Mouse (Mus musculus): ENCODE measurements around the gene Arf1. TPM values are rescaled to one million over a fixed set of nuclear protein-coding genes. Genes with fewer than 3 reads are reported as not detected.
"Not testable (repeated sequence)": the region's sequence is repeated elsewhere in the genome, so short reads cannot be mapped to it uniquely, and the experiment has no call there.

Gene Arf1
- total RNA-seq, 2 experiments from 2014 or later, result 273 to 286 TPM

DNA sequence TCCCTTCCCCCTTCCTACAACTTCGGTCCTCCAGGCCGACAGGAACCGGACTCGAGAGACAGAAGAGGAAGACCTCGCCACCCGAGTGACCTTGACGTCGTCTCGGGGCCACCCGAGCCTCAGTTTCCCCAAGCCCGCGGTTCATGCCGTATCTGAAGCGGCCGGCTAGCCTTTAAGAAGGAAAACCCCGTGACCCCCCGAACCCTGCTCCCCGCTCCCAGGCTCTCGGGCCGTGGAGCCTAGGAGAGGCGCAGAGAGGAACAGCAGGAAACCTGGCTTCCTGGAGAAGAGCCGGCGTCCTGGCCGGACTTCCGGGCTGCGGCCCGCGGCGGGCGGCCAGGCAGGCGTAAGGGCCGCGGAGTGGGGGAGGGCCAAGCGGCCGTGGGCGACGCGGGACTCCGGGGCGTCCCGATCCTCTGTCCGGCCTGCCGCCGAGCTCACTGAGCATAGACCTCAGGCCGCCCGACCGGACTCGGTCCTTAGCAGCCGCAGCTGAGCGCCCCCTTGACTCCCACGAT is 407 bp downstream of the Arf1 start:
- DNase-seq, result no peak
- intact Hi-C loops (cut with DNase I), result loop anchor here (10.0 kb wide), 1 partner anchor 273 kb away; the partner anchor contains the start of genes Hist3h2a and Trim17

DNA sequence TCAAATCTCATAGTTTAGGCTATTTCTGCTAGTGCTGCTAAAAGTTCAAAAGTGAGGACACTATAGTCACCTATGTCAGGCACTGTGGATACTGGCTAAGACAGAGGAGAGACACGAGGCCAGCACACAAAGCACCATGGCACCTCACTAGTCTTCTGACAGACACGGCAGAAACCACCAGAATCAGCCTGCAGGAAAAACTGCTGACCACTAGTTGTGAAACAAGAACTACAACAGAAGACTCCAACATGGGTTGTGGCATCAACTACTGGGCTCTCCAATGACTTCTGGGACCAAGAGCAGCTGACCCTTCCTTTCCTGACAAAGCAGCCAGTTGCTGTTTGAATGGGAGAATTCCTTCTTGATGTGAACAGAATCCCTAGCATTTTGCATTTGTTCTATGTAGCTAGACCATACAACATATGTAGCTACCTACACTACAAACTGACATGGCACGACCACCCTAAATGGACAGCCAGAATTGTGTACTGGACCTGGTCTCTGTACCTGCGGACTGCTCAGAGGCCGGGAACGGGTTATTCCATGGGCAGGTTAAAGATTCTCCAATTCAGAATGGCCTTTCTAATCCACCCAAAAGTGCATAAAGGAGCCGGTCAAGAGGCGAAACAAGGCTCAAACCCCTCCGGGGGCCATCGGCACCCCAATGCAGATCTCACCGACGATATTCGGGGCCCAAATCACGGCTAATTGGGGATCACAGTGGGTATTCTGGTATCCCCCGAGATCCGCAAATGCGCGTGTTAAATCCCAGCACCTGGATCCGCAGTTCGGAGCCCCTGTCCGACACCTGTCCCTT is 1.1 kb downstream of the Arf1 start:
- DNase-seq, result no peak
- intact Hi-C loops (cut with DNase I), result loop anchor here (10.0 kb wide), 1 partner anchor 272 kb away; the partner anchor contains the start of genes Hist3h2a and Trim17

DNA sequence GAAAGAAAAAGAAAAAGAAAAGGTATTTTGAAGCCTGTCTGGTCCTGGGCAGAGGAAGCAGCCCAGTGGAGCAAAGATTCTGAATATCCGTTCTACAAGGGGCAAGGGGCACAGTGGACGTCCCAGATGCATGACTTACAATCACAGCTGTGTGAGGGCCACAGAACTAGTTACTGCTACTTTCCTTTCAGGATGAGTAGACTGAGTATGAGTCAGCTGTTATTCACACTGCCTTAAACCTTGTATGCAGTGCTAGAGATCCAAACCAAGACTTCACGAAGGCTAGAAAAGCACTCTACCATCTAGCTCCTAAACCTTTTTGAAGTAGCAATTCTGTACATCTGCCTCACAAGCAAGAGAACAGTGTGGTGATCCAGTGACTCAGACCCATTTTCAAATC is 1.8 kb downstream of the Arf1 start:
- intact Hi-C loops (cut with DNase I), result loop anchor here (10.0 kb wide), 1 partner anchor 271 kb away; the partner anchor contains the start of genes Hist3h2a and Trim17

DNA sequence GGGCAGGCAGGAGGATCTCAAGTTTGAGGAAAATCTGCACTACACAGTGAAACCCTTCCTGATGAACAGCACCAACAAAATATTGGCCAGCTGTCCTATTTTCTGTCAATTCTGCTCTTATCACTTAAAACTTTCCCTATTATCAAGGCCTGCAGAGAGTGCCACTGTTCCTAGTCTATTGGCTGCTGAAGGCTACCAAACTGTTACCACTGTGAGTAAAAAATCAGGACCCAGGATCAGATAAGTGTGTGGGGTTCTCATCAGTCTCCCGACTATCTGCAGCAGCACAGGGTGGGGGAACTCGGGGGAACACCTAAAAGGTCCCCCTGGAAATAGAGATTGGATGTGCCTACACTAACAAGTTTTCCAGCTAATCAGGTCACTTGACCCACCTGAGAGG is 2.9 kb downstream of the Arf1 start:
- intact Hi-C loops (cut with DNase I), result loop anchor here (2.0 to 10.0 kb wide), 2 partner anchors 16 to 270 kb away; partner anchors contain the start of genes 2310033P09Rik, Hist3h2a and Trim17
- no peak for DNase-seq

More for the DNA sequence above, 1.8 kb downstream of the Arf1 start:
- DNase-seq, result no peak

DNA sequence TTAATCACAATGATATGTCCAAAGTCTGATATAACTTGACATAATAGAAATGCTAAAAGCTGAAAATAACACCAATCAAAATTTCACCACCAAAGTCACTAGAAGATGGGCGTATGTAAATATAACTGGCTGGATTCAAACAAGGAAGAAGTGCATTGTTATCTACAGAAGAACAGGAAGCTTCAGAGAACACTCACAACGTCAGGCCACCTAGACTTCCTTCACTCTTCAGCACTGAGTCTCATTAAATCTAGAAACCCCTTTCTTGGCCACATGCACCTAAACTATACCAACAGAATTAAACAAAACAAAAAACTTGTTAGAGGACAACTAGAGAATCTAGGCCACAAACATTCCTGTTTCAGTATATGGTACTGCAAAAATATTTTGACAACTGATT is 3.6 kb downstream of the Arf1 start:
- intact Hi-C loops (cut with DNase I), result loop anchor here (2.0 to 10.0 kb wide), 2 partner anchors 16 to 270 kb away; partner anchors contain the start of genes 2310033P09Rik, Hist3h2a and Trim17
- no peak for DNase-seq

- DNase-seq, result no peak
- intact Hi-C loops (cut with DNase I), result loop anchor here (2.0 to 10.0 kb wide), 2 partner anchors 15 to 269 kb away; partner anchors contain the start of genes 2310033P09Rik, Hist3h2a and Trim17
These were observed 4.0 kb downstream of the Arf1 start for GRCm38 (mm10) chr11:59224025-59224424.

DNA sequence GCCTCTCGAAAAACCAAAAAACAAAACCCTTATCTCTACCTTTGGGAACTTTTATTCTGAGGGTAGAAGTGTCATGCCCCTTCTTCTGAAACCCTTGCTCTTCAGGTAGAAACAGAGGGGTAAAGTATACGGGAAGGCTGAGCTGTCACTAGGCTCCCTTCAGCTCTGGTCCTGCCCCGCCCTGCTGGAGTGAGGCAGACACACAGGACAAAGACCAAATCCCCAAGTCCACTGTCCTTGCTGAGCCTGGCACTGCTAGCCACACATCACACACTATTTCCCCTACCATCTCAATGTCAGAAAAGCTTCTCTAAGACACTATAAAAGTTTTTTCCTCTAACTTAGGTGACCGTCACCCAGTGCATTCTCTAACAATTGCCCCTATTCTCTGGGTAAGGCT is 5.8 kb downstream of the Arf1 start:
- intact Hi-C loops (cut with DNase I), result loop anchor here (10.0 kb wide), 1 partner anchor 268 kb away; the partner anchor contains the start of genes Hist3h2a and Trim17
- no peak for DNase-seq

- intact Hi-C loops (cut with DNase I), result loop anchor here (10.0 kb wide), 1 partner anchor 267 kb away; the partner anchor contains the start of genes Hist3h2a and Trim17
- DNase-seq, result no peak
These were observed 6.5 kb downstream of the Arf1 start for GRCm38 (mm10) chr11:59221604-59222003.

- intact Hi-C loops (cut with DNase I), result no loop called here
- DNase-seq, result peak in 1 of 2 experiments; percentile 51
These were observed 9.0 kb downstream of the Arf1 start for GRCm38 (mm10) chr11:59219064-59219463.

- intact Hi-C loops (cut with DNase I), result no loop called here
- no peak for DNase-seq
These were observed 9.6 kb downstream of the Arf1 start for GRCm38 (mm10) chr11:59218389-59218998.

DNA sequence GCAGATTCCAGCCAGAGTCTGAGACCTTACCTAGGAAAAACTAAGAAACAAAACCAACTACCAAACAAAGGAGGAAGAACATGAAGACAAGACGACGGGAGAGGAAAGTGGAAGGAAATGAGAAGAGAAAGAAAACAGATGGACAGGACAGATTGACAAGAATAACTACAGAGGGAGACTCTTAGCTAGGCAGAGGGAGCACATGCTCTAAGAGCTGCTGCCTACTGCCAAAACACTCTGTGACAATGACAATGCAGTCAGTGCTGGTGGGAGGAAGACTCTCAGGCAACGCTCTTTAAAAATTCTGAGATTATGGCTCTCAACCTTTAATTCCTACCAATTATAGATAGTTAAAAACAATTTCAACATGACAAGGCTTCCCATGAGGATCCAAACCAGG is 11.1 kb downstream of the Arf1 start:
- intact Hi-C loops (cut with DNase I), result no loop called here
- no peak for DNase-seq

DNA sequence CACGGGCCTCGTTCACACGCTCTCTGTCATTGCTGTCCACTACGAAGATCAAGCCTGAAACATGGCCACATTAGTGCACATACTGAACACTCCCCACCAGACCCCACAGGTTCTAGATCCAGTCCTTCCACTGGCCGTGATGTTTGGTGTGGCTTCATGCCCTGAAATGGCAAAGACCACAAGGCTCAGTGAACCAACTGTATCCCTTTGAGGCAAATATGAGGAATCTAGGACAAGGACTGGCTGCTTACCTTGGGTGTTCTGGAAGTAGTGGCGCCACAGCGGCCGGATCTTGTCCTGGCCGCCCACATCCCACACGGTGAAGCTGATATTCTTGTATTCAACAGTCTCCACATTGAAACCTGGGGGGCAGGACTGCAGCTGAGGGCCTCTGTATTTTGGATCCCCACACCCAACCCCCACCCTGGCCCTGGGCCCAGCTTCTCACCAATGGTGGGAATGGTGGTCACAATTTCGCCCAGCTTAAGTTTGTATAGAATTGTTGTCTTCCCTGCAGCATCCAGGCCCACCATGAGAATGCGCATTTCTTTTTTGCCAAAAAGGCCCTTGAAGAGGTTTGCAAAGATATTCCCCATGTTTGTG is 15.1 kb downstream of the Arf1 start:
- no peak for DNase-seq
- intact Hi-C loops (cut with DNase I), result no loop called here

DNA sequence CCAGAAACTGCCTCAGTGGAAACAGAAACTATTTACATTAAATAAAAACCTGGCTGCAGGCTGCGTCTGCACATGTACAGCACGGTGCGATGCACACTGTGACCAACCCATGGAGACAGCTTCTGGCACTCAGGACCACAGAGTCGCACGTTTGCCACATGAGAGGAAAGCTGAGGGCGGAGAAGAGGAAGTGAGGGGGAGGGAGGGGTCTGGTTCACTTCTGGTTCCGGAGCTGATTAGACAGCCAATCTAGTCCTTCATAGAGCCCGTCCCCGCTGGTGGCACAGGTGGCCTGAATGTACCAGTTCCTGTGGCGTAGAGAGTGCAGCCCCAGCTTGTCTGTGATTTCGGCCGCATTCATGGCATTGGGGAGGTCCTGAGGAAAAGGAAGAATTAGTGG is 15.8 kb downstream of the Arf1 start:
- intact Hi-C loops (cut with DNase I); DNase-seq: not testable (repeated sequence)

DNA sequence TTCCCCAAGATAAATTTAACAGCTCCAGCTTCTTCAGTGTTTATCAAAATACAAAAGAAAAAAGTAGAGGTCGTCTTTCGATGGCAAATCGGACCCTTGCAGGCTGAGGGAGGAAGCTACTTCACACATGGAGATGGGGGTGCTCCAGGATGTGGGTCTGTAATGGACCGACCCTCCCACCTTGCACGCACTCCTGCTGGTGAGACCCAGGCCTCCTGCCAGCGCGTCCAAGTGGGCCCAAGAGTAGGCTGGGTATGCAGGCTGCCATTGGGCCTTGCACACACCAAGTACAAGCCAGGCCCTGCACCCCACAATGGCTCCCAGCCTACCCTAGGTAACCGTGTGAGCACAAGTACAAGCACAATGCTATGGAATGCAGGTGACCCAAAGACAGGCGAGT is 16.5 kb downstream of the Arf1 start:
- DNase-seq; intact Hi-C loops (cut with DNase I): not testable (repeated sequence)

GRCm38 (mm10) chr11:59210020-59210419 is 18.1 kb downstream of the Arf1 start:
- intact Hi-C loops (cut with DNase I), result no loop called here
- no peak for DNase-seq

GRCm38 (mm10) chr11:59209580-59209979 is 18.5 kb downstream of the Arf1 start:
- intact Hi-C loops (cut with DNase I), result loop anchor here (2.0 kb wide), 1 partner anchor 15 kb away; no protein-coding TSS in a partner anchor

GRCm38 (mm10) chr11:59209003-59209441 is 19.0 kb downstream of the Arf1 start:
- intact Hi-C loops (cut with DNase I), result loop anchor here (2.0 kb wide), 1 partner anchor 16 kb away; no protein-coding TSS in a partner anchor
- peak; percentile 65 to 73 for DNase-seq

More at GRCm38 (mm10) chr11:59209580-59209979, 18.5 kb downstream of the Arf1 start:
- no peak for DNase-seq

DNA sequence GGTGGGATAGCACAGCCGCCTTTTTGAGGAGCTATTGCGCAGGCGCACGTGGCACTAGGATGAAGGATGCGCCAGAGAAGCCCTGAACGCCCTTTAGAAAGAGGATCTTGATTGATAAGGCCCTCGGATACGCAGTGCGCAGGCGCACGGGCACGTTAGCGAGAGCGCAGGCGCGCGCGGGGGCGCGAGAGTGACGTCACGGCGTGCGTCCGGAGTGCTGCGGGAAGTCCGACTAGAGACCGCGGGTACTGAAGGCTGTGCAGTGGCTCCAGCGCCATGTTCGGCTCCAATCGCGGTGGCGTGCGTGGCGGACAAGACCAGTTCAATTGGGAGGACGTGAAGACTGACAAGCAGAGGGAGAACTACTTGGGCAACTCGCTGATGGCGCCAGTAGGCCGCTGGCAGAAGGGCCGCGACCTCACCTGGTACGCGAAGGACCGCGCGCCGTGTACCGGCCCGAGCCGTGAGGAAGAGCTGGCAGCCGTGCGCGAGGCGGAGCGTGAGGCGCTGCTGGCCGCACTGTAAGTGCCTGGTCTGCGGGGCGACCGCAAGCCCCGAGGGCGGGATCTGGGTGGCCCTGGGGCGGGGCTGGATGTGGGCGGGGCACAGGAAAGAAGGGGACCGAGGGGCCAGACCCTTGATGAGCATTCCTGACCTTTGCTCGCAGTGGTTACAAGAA is 19.8 kb downstream of the Arf1 start, which contains the start of gene 2310033P09Rik:
2310033P09Rik (plus strand) TSS at position 169 of the 679 bp plus-strand sequence.
- intact Hi-C loops (cut with DNase I), result loop anchor here (2.0 kb wide), 1 partner anchor 17 kb away; no protein-coding TSS in a partner anchor
- DNase-seq, result peak; percentile 95

All from heart, postnatal 14 days (tissue).